Mouse (Mus musculus): ENCODE data around the gene Ablim1. TPM values are rescaled to one million over a fixed set of nuclear protein-coding genes. Genes with fewer than 3 reads are reported as not detected.

The Ablim1 gene
- polyA plus RNA-seq, 1 experiment = 110 TPM

DNA sequence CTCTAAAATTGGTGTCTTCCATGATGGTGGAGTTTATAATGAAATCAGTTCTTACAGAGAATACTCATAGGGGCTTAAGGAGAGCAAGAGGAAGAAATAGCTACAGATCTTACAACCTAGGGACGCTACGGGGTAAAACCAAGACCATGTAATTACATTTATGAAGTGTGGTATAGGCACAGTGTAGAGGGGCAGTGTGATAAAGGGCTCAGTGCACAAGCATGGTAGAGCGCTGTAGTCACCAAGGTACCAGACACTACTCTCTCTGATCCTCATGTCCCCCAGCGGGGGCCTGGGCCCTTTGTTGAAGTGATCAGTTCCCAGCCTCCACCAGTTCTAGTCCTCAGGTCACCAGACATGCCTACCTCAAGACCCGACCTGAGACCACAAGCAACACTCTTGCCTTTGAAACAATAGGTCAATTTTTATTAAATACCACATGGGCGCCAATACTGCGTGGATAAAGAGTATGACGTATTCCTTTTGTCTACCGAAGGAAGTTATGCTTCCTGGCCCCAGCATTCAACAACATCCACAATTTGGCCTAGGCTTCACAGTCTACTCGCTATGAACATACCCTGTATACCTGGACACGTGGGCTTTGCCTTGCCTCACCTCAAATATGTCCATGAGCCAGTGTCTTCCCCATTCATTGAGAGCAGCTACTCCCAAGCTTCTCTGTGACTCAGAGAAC is 213.8 kb downstream of the Ablim1 start:
- H3K27ac ChIP-seq (ENCODE audit: insufficient read depth, low read length) = peak overlapping the region; percentile 34; the same call in 1 of the 2 replicates
- DNase-seq = no peak
- TF ChIP-seq CTCF (IDR thresholded peaks at IDR 0.05; ENCODE audit: borderline replicate concordance, insufficient read depth, low read depth, low read length) (no peak), POLR2A (IDR thresholded peaks at IDR 0.05; ENCODE audit: borderline replicate concordance, insufficient read depth, low read length) (no peak)
- H3K4me1 ChIP-seq (ENCODE audit: control insufficient read depth, insufficient read depth, low read length) = peaks cover 49% of the 10 kb centered on the region
- no peak overlapping the region for H3K4me3 ChIP-seq (replicated peaks; ENCODE audit: insufficient read depth, low read depth, low read length)
- WGBS = 88% methylated on average over 11 of the region's 11 CpGs
- no peaks in the 10 kb centered on the region for H3K27me3 ChIP-seq (ENCODE audit: control insufficient read depth, insufficient read depth, low read length)

DNA sequence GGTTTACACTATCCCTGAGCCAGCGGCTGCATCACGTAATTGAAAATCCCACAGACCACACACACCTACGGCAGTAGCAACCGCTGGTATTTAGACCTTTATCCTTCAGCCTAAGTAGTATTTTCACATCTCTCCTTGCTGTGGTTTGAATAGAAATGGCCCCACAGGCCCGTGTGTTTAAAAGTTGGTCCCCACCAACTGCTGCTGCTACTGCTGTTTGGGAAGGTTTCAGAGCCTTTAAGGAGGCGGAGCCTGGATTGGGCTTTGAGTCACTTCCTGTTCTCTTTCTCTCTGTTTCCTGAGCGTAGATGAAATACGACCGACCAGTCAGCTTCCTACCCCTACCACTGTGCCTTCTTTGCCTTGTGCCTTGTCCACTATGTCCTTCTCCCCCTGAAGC is 214.7 kb downstream of the Ablim1 start:
- H3K27me3 ChIP-seq (ENCODE audit: control insufficient read depth, insufficient read depth, low read length) = no peaks in the 10 kb centered on the region
- 86% methylated on average over 9 of the region's 9 CpGs for WGBS
- H3K4me1 ChIP-seq (ENCODE audit: control insufficient read depth, insufficient read depth, low read length) = peaks cover 42% of the 10 kb centered on the region
- H3K4me3 ChIP-seq (replicated peaks; ENCODE audit: insufficient read depth, low read depth, low read length) = no peak overlapping the region
- TF ChIP-seq POLR2A (IDR thresholded peaks at IDR 0.05; ENCODE audit: borderline replicate concordance, insufficient read depth, low read length) (no peak), CTCF (IDR thresholded peaks at IDR 0.05; ENCODE audit: borderline replicate concordance, insufficient read depth, low read depth, low read length) (no peak)
- no peak for DNase-seq
- peak overlapping the region; percentile 55; the same call in 1 of the 2 replicates for H3K27ac ChIP-seq (ENCODE audit: insufficient read depth, low read length)

DNA sequence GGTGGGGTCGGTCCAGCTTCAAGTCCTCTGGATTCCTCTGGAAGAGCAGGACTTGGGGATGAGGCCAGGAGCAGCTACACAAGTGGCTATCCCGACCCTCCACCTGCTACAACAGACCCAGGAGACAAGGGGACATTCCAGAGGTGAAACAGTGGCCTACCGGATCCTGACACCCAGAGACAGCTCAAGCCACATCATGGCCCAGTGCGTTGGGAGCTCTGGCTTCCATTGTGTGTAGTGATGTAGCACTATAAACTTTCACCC is 215.7 kb downstream of the Ablim1 start:
- Histone ChIP-seq H3K27ac (ENCODE audit: insufficient read depth, low read length) (peak overlapping the region; percentile 82), H3K4me3 (replicated peaks; ENCODE audit: insufficient read depth, low read depth, low read length) (no peak overlapping the region), H3K27me3 (ENCODE audit: control insufficient read depth, insufficient read depth, low read length) (no peaks in the 10 kb centered on the region), H3K4me1 (ENCODE audit: control insufficient read depth, insufficient read depth, low read length) (peaks cover 37% of the 10 kb centered on the region)
- WGBS = 73% methylated on average over 4 of the region's 4 CpGs
- no peak for TF ChIP-seq POLR2A (IDR thresholded peaks at IDR 0.05; ENCODE audit: borderline replicate concordance, insufficient read depth, low read length)
- no peak for TF ChIP-seq CTCF (IDR thresholded peaks at IDR 0.05; ENCODE audit: borderline replicate concordance, insufficient read depth, low read depth, low read length)
- DNase-seq = no peak

DNA sequence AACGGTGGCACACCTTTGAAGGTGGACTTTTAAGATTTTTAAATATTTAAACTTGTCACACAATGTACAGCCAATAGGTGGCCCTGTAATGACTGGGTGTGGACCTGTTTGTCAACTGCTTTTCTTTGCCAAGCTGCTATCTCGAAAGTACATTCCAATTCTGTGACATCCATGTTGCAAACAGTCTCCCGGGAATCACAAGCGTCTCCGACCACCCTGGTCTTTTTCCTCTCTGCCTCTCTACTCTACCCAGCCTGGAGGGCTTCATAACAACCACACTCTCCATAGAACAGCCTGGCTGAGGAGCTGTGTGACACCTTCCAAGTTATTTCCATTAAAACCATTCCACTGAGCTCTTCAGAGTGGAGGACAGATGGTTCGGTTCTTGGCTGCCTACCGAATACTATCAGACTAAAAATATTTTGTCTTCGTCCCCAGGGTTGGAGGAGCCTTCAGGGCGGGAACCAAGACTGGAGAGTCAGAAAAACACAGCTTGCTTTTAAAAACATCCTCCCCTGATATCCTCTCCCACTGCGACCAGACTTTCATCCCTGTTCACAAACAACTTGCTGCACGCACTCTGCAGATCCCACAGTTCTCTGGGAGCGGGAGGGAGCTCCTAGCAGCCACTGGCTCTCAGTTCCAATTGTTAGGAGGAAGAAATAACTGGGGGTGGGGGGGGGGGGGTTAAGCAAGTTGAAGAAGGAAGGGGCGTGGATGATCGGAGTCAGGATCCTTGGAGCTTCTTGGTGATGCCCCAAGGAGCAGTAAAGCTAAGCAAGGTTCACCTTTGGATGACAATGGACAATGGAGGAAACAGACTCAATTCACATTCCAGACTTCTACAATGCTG is 216.3 kb downstream of the Ablim1 start:
- no peak for TF ChIP-seq CTCF (IDR thresholded peaks at IDR 0.05; ENCODE audit: borderline replicate concordance, insufficient read depth, low read depth, low read length)
- TF ChIP-seq POLR2A (IDR thresholded peaks at IDR 0.05; ENCODE audit: borderline replicate concordance, insufficient read depth, low read length) = no peak
- WGBS = 11% methylated on average over 14 of the region's 14 CpGs
- Histone ChIP-seq H3K4me1 (ENCODE audit: control insufficient read depth, insufficient read depth, low read length) (peaks cover 32% of the 10 kb centered on the region), H3K4me3 (replicated peaks; ENCODE audit: insufficient read depth, low read depth, low read length) (no peak overlapping the region), H3K27me3 (ENCODE audit: control insufficient read depth, insufficient read depth, low read length) (no peaks in the 10 kb centered on the region), H3K27ac (ENCODE audit: insufficient read depth, low read length) (peak overlapping the region; percentile 82)
- peak; percentile 74 to 90 for DNase-seq

DNA sequence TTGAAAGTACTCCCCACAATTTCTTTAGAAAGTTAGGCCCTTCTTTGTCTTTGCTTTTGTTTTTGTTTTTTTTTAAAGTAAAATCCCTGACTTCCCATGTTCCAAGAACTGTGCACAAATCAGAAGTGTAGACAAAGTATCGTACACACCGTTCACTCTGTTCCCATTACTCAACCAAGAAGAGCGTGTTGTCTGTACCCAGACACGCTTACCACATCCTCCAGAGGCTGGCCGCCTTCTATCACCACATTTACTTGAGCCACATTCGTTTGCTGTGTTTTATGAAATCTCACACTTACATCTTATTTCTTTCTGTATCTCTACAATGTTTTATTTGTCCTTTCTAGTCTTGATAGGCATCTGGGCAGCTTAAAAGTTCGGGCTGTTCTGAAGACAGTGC is 219.4 kb downstream of the Ablim1 start:
- no peak overlapping the region for H3K27ac ChIP-seq (ENCODE audit: insufficient read depth, low read length)
- WGBS = 95% methylated on average over 7 of the region's 7 CpGs
- no peaks in the 10 kb centered on the region for H3K27me3 ChIP-seq (ENCODE audit: control insufficient read depth, insufficient read depth, low read length)
- no peak overlapping the region for H3K4me3 ChIP-seq (replicated peaks; ENCODE audit: insufficient read depth, low read depth, low read length)
- DNase-seq = no peak
- peaks cover 42% of the 10 kb centered on the region for H3K4me1 ChIP-seq (ENCODE audit: control insufficient read depth, insufficient read depth, low read length)
- TF ChIP-seq CTCF (IDR thresholded peaks at IDR 0.05; ENCODE audit: borderline replicate concordance, insufficient read depth, low read depth, low read length) = no peak
- TF ChIP-seq POLR2A (IDR thresholded peaks at IDR 0.05; ENCODE audit: borderline replicate concordance, insufficient read depth, low read length) = no peak

DNA sequence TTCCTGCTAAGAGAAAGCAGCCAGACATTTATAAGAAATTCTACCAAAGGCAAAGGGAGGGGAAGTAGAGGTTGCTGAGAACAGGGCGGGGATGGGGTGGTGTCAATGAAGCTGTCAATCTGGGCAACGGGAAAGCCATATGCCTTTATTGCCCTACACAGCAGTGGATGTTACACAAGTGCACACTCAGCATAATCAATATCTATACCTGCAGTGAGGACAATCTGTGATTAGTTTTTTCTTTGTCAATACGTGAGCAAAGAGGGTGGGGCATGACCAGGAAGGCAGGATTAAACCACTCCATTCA is 221.1 kb downstream of the Ablim1 start:
- no peak for TF ChIP-seq POLR2A (IDR thresholded peaks at IDR 0.05; ENCODE audit: borderline replicate concordance, insufficient read depth, low read length)
- TF ChIP-seq CTCF (IDR thresholded peaks at IDR 0.05; ENCODE audit: borderline replicate concordance, insufficient read depth, low read depth, low read length) = no peak
- no peak for DNase-seq
- H3K27ac ChIP-seq (ENCODE audit: insufficient read depth, low read length) = no peak overlapping the region
- 69% methylated on average over 3 of the region's 3 CpGs for WGBS
- H3K4me1 ChIP-seq (ENCODE audit: control insufficient read depth, insufficient read depth, low read length) = peaks cover 33% of the 10 kb centered on the region
- H3K4me3 ChIP-seq (replicated peaks; ENCODE audit: insufficient read depth, low read depth, low read length) = no peak overlapping the region
- H3K27me3 ChIP-seq (ENCODE audit: control insufficient read depth, insufficient read depth, low read length) = no peaks in the 10 kb centered on the region

DNA sequence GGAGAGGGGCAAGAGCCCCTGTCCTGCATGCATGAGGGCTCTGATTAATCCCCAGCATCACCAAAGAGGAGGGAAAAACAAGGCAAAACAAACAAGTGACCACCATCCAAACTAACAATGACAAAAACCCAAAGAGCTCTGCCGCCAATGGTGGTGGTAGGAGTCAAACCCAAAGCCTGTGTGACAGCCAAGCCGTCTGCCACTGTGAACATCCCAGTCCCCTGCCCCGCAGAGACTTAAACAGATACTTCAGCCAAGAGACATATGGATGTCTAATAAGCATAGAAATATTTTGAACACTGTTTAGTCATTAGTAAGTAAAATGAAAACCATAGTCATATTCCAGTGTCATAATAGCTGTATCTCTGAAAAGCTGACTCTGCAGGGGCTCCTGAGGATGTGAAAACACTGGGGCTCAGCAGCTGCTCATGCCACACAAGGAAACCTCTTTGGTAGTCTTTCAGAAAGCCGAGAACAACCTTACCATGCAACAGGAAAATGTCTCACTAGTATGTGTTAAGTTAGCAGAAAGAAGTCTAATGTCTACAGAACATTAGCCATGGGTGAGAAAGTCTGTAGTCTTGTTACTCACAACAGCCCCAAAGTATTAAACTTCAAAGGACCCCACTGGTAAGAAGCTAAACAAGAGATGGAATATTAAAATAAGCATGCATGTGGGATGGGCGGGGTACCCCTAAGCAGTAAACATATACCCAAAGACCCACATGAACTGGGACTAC is 221.6 kb downstream of the Ablim1 start:
- 31% methylated on average over 5 of the region's 5 CpGs for WGBS
- no peak overlapping the region for H3K4me3 ChIP-seq (replicated peaks; ENCODE audit: insufficient read depth, low read depth, low read length)
- no peak overlapping the region for H3K27ac ChIP-seq (ENCODE audit: insufficient read depth, low read length)
- H3K27me3 ChIP-seq (ENCODE audit: control insufficient read depth, insufficient read depth, low read length) = no peaks in the 10 kb centered on the region
- TF ChIP-seq POLR2A (IDR thresholded peaks at IDR 0.05; ENCODE audit: borderline replicate concordance, insufficient read depth, low read length) = no peak
- no peak for TF ChIP-seq CTCF (IDR thresholded peaks at IDR 0.05; ENCODE audit: borderline replicate concordance, insufficient read depth, low read depth, low read length)
- peaks cover 33% of the 10 kb centered on the region for H3K4me1 ChIP-seq (ENCODE audit: control insufficient read depth, insufficient read depth, low read length)
- DNase-seq = peak in 1 of 2 experiments; percentile 51

Measured in cerebellum, adult 2 months (tissue).